Mouse (Mus musculus): ENCODE data around the gene Usp33. TPM values are rescaled to one million over a fixed set of nuclear protein-coding genes. Genes with fewer than 3 reads are reported as not detected.

The Usp33 gene
- polyA plus RNA-seq, 1 experiment = 44.5 TPM

DNA sequence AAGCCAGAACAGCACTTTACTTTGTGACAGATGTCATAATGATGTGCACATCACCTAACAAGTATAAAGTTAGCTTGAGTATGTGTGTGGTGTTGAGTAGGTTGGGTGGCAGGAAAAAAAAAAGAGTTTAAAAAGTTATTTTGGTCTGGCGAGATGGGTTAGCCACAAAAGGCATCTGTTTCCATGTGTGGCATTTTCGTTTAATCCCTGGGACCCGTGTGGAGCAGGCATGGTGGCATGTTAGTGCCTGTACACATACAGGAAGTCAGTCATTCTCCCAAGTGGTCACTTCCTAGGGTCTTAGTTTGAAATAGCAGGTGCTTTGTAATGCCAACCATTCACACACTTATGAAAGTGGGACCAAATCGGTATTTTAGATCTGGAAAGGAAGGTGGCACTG is 66.1 kb downstream of the Usp33 start:
- Histone ChIP-seq H3K27ac (ENCODE audit: insufficient read depth, low read length) (no peak overlapping the region), H3K9ac (ENCODE audit: low read depth, poor library complexity, severe bottlenecking) (no peak overlapping the region), H3K36me3 (ENCODE audit: control insufficient read depth, insufficient read depth, low read length, poor library complexity, severe bottlenecking) (no peaks in the 10 kb centered on the region), H3K27me3 (ENCODE audit: control insufficient read depth, insufficient read depth, low read length, poor library complexity, severe bottlenecking) (no peaks in the 10 kb centered on the region), H3K4me3 (ENCODE audit: low read depth, low read length) (no peak overlapping the region), H3K9me3 (replicated peaks; ENCODE audit: control insufficient read depth, insufficient read depth, low read length, poor library complexity, severe bottlenecking) (no peaks in the 10 kb centered on the region), H3K4me1 (ENCODE audit: control insufficient read depth, insufficient read depth, low read length) (no peaks in the 10 kb centered on the region)
- no peak for TF ChIP-seq CTCF (IDR thresholded peaks at IDR 0.05; ENCODE audit: low read depth, low read length)
- TF ChIP-seq EP300 (IDR thresholded peaks at IDR 0.05; ENCODE audit: insufficient read depth, low read depth, low read length) = no peak
- no peak for TF ChIP-seq POLR2A (IDR thresholded peaks at IDR 0.05; ENCODE audit: insufficient read depth, low read length)

DNA sequence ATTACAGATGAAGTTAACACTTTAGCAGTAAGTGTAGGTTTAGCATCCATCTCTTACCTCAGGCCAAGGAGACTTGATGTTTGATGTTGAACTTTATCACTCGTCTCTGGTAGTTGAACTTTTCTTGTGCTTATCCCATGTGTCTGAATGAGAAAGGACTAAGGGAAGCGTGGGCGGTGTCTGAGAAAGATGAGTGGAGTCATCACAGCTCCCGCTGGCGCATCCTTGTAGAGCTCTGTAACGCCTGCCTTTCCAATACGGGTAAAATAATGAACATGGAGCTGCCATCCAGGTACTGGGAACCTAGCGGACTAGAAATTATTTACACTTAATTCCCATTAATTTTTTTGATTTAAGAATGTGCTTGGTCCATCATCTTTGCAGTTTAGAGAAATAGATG is 82.6 kb downstream of the Usp33 start:
- H3K9me3 ChIP-seq (replicated peaks; ENCODE audit: control insufficient read depth, insufficient read depth, low read length, poor library complexity, severe bottlenecking) = no peaks in the 10 kb centered on the region
- TF ChIP-seq EP300 (IDR thresholded peaks at IDR 0.05; ENCODE audit: insufficient read depth, low read depth, low read length) = no peak
- no peak overlapping the region for H3K27ac ChIP-seq (ENCODE audit: insufficient read depth, low read length)
- H3K4me1 ChIP-seq (ENCODE audit: control insufficient read depth, insufficient read depth, low read length) = no peaks in the 10 kb centered on the region
- no peak overlapping the region for H3K9ac ChIP-seq (ENCODE audit: low read depth, poor library complexity, severe bottlenecking)
- H3K4me3 ChIP-seq (ENCODE audit: low read depth, low read length) = no peak overlapping the region
- peaks cover 27% of the 10 kb centered on the region for H3K36me3 ChIP-seq (ENCODE audit: control insufficient read depth, insufficient read depth, low read length, poor library complexity, severe bottlenecking)
- H3K27me3 ChIP-seq (ENCODE audit: control insufficient read depth, insufficient read depth, low read length, poor library complexity, severe bottlenecking) = no peaks in the 10 kb centered on the region

GRCm38 (mm10) chr3:152432677-152433076 is 86.4 kb downstream of the Usp33 start:
- Histone ChIP-seq H3K27ac (ENCODE audit: insufficient read depth, low read length) (no peak overlapping the region), H3K9ac (ENCODE audit: low read depth, poor library complexity, severe bottlenecking) (no peak overlapping the region), H3K4me1 (ENCODE audit: control insufficient read depth, insufficient read depth, low read length) (no peaks in the 10 kb centered on the region), H3K27me3 (ENCODE audit: control insufficient read depth, insufficient read depth, low read length, poor library complexity, severe bottlenecking) (no peaks in the 10 kb centered on the region), H3K36me3 (ENCODE audit: control insufficient read depth, insufficient read depth, low read length, poor library complexity, severe bottlenecking) (peaks cover 17% of the 10 kb centered on the region), H3K9me3 (replicated peaks; ENCODE audit: control insufficient read depth, insufficient read depth, low read length, poor library complexity, severe bottlenecking) (no peaks in the 10 kb centered on the region), H3K4me3 (ENCODE audit: low read depth, low read length) (no peak overlapping the region)
- TF ChIP-seq POLR2A (IDR thresholded peaks at IDR 0.05; ENCODE audit: insufficient read depth, low read length) (no peak), CTCF (IDR thresholded peaks at IDR 0.05; ENCODE audit: low read depth, low read length) (no peak), EP300 (IDR thresholded peaks at IDR 0.05; ENCODE audit: insufficient read depth, low read depth, low read length) (no peak)

- Histone ChIP-seq H3K27me3 (ENCODE audit: control insufficient read depth, insufficient read depth, low read length, poor library complexity, severe bottlenecking) (no peaks in the 10 kb centered on the region), H3K9me3 (replicated peaks; ENCODE audit: control insufficient read depth, insufficient read depth, low read length, poor library complexity, severe bottlenecking) (no peaks in the 10 kb centered on the region), H3K27ac (ENCODE audit: insufficient read depth, low read length) (no peak overlapping the region), H3K9ac (ENCODE audit: low read depth, poor library complexity, severe bottlenecking) (no peak overlapping the region), H3K4me1 (ENCODE audit: control insufficient read depth, insufficient read depth, low read length) (no peaks in the 10 kb centered on the region), H3K36me3 (ENCODE audit: control insufficient read depth, insufficient read depth, low read length, poor library complexity, severe bottlenecking) (no peaks in the 10 kb centered on the region; the same call in 1 of the 2 replicates), H3K4me3 (ENCODE audit: low read depth, low read length) (no peak overlapping the region)
- TF ChIP-seq POLR2A (IDR thresholded peaks at IDR 0.05; ENCODE audit: insufficient read depth, low read length) (no peak), CTCF (IDR thresholded peaks at IDR 0.05; ENCODE audit: low read depth, low read length) (no peak), EP300 (IDR thresholded peaks at IDR 0.05; ENCODE audit: insufficient read depth, low read depth, low read length) (no peak)
These were observed 89.3 kb downstream of the Usp33 start for GRCm38 (mm10) chr3:152435590-152435989.

- Histone ChIP-seq H3K27me3 (ENCODE audit: control insufficient read depth, insufficient read depth, low read length, poor library complexity, severe bottlenecking) (no peaks in the 10 kb centered on the region), H3K36me3 (ENCODE audit: control insufficient read depth, insufficient read depth, low read length, poor library complexity, severe bottlenecking) (no peaks in the 10 kb centered on the region), H3K4me1 (ENCODE audit: control insufficient read depth, insufficient read depth, low read length) (no peaks in the 10 kb centered on the region), H3K9ac (ENCODE audit: low read depth, poor library complexity, severe bottlenecking) (no peak overlapping the region), H3K27ac (ENCODE audit: insufficient read depth, low read length) (no peak overlapping the region), H3K4me3 (ENCODE audit: low read depth, low read length) (no peak overlapping the region), H3K9me3 (replicated peaks; ENCODE audit: control insufficient read depth, insufficient read depth, low read length, poor library complexity, severe bottlenecking) (no peaks in the 10 kb centered on the region)
- TF ChIP-seq EP300 (IDR thresholded peaks at IDR 0.05; ENCODE audit: insufficient read depth, low read depth, low read length) (no peak), POLR2A (IDR thresholded peaks at IDR 0.05; ENCODE audit: insufficient read depth, low read length) (no peak), CTCF (IDR thresholded peaks at IDR 0.05; ENCODE audit: low read depth, low read length) (no peak)
These were observed 91.8 kb downstream of the Usp33 start for GRCm38 (mm10) chr3:152438068-152438467.

- no peaks in the 10 kb centered on the region for H3K27me3 ChIP-seq (ENCODE audit: control insufficient read depth, insufficient read depth, low read length, poor library complexity, severe bottlenecking)
- H3K27ac ChIP-seq (ENCODE audit: insufficient read depth, low read length) = no peak overlapping the region
- no peaks in the 10 kb centered on the region for H3K36me3 ChIP-seq (ENCODE audit: control insufficient read depth, insufficient read depth, low read length, poor library complexity, severe bottlenecking)
- H3K4me1 ChIP-seq (ENCODE audit: control insufficient read depth, insufficient read depth, low read length) = no peaks in the 10 kb centered on the region
- H3K4me3 ChIP-seq (ENCODE audit: low read depth, low read length) = no peak overlapping the region
- H3K9ac ChIP-seq (ENCODE audit: low read depth, poor library complexity, severe bottlenecking) = no peak overlapping the region
- no peaks in the 10 kb centered on the region for H3K9me3 ChIP-seq (replicated peaks; ENCODE audit: control insufficient read depth, insufficient read depth, low read length, poor library complexity, severe bottlenecking)
- TF ChIP-seq CTCF (IDR thresholded peaks at IDR 0.05; ENCODE audit: low read depth, low read length) (no peak), EP300 (IDR thresholded peaks at IDR 0.05; ENCODE audit: insufficient read depth, low read depth, low read length) (no peak)
These were observed 96.5 kb downstream of the Usp33 start for GRCm38 (mm10) chr3:152442795-152443194.

Other genes starting within 250 kb of the Usp33 start
- 17.1 and 19.9 TPM in 2 replicates for gene Gipc2, start 180.2 kb upstream of the Usp33 start, polyA plus RNA-seq (2011; ENCODE audit: insufficient read depth, insufficient read length, low read depth, missing spikeins)
- gene Dnajb4, start 136.2 kb upstream of the Usp33 start, polyA plus RNA-seq (2011; ENCODE audit: insufficient read depth, insufficient read length, low read depth, missing spikeins) = 27.0 and 28.8 TPM in 2 replicates
- gene Fubp1, start 136.1 kb upstream of the Usp33 start, polyA plus RNA-seq (2011; ENCODE audit: insufficient read depth, insufficient read length, low read depth, missing spikeins) = 406 and 417 TPM in 2 replicates
- 16.3 and 19.6 TPM in 2 replicates for gene Nexn, start 80.1 kb upstream of the Usp33 start, polyA plus RNA-seq (2011; ENCODE audit: insufficient read depth, insufficient read length, low read depth, missing spikeins)
- gene Miga1, start 6.1 kb upstream of the Usp33 start, polyA plus RNA-seq (2011; ENCODE audit: insufficient read depth, insufficient read length, low read depth, missing spikeins) = 48.7 and 50.7 TPM in 2 replicates
- gene Zzz3, start 49.0 kb downstream of the Usp33 start, polyA plus RNA-seq (2011; ENCODE audit: insufficient read depth, insufficient read length, low read depth, missing spikeins) = 58.4 and 59.5 TPM in 2 replicates

Data from ES-Bruce4 (cell line).